Mouse (Mus musculus): ENCODE results near the gene Sds.

GRCm38 (mm10) chr5:120511643-120512220 is 35.4 kb downstream of the Sds start:
- TF ChIP-seq CTCF (IDR thresholded peaks at IDR 0.05; ENCODE audit: borderline replicate concordance, insufficient read depth, low read length): no peak
- no peak for TF ChIP-seq POLR2A (IDR thresholded peaks at IDR 0.05; ENCODE audit: low read depth, low read length)
